24 mouse cellular contexts compared by ENCODE assay signal in the genomic region with DNA sequence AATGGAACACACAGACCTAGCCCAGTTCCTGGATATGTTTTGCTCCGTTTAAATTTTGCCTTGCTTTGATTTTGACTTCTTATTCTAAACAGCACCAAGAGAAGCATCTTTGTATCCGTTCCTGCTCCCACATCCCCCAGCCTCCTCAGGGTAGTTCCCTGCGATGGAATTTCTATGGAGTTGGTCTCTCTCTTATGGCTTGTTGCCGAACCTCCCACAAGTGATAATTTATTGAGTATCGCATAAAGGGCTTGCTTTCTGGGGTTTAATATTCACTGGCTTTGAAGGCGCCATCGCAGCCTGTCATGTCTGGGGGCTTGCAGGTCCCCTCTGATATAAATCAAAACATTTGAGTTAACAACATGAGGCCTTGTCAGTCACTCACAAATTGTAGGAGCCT. TPM values are rescaled to one million over a fixed set of nuclear protein-coding genes. Genes with fewer than 3 reads are reported as not detected.
"Had no signal": no experiment of that assay in that cellular context is flagged by ENCODE, and none has a peak within 500 bp of the region (broad histone marks: within the 10 kb centered on the region; RNA-seq: fewer than 3 reads in every experiment).

No protein-coding gene starts in this region.

- H3K27me3 ChIP-seq: forebrain, embryonic 15.5 days; heart, embryonic 13.5 days; heart, embryonic 15.5 days; limb, embryonic 13.5 days; limb, embryonic 15.5 days; liver, embryonic 12.5 days had no signal

- H3K9ac ChIP-seq: forebrain, embryonic 15.5 days; forebrain, postnatal 0 days; heart, embryonic 13.5 days; heart, embryonic 15.5 days; limb, embryonic 13.5 days; limb, embryonic 15.5 days; liver, embryonic 12.5 days had no signal

- H3K4me2 ChIP-seq: forebrain, embryonic 15.5 days; heart, embryonic 11.5 days; heart, embryonic 13.5 days; heart, embryonic 15.5 days; hindbrain, embryonic 14.5 days; limb, embryonic 13.5 days; limb, embryonic 15.5 days; liver, embryonic 12.5 days had no signal

- DNase-seq: forebrain, postnatal 0 days; gastrocnemius, postnatal 10 days; gastrocnemius, postnatal 36 days; heart, adult 11 months; heart, adult 2 months; heart, postnatal 14 days; heart, postnatal 36 days; kidney, adult 18-20 months; kidney, adult 8-10 months; kidney, postnatal 14 days; kidney, postnatal 36 days; layer of hippocampus, adult 9-11 months; layer of hippocampus, postnatal 36 days; left cerebral cortex, postnatal 4 days had no signal

- H3K4me3 ChIP-seq: forebrain, embryonic 15.5 days; heart, adult 2 months; heart, embryonic 13.5 days; heart, embryonic 15.5 days; limb, embryonic 13.5 days; limb, embryonic 15.5 days; liver, embryonic 12.5 days had no signal

- ATAC-seq: forebrain, embryonic 15.5 days; forebrain, postnatal 0 days; hindbrain, postnatal 0 days; liver, embryonic 12.5 days had no signal

- H3K27ac ChIP-seq: forebrain, embryonic 15.5 days; heart, embryonic 13.5 days; heart, embryonic 15.5 days; hindbrain, embryonic 14.5 days; hindbrain, postnatal 0 days; limb, embryonic 13.5 days; limb, embryonic 15.5 days; liver, embryonic 12.5 days had no signal

- H3K9me3 ChIP-seq: forebrain, embryonic 15.5 days; heart, embryonic 13.5 days; heart, embryonic 15.5 days; limb, embryonic 13.5 days; limb, embryonic 15.5 days; liver, embryonic 12.5 days had no signal

- H3K36me3 ChIP-seq: forebrain, embryonic 15.5 days; heart, embryonic 13.5 days; heart, embryonic 15.5 days; limb, embryonic 13.5 days; limb, embryonic 15.5 days; liver, embryonic 12.5 days had no signal

RNA-seq across cellular contexts. Expression of gene Tshz2, which starts 52.9 kb away (rescaled TPM):
- total RNA-seq: hematopoietic stem cell, adult 5-6 weeks had no signal
